Mouse (Mus musculus) CD4-positive helper T cell, adult 2 months (primary cell): ENCODE measurements around the gene Morf4l1.
"Not testable (repeated sequence)": the region's sequence is repeated elsewhere in the genome, so short reads cannot be mapped to it uniquely, and the experiment has no call there.

Experiments used
- DNase-seq: peaks from one replicate; pipeline ENCODE4 v3.0.0-alpha.2; 2012; ENCODE audit warnings: low read depth, missing footprints, low spot score

The Morf4l1 gene

DNA sequence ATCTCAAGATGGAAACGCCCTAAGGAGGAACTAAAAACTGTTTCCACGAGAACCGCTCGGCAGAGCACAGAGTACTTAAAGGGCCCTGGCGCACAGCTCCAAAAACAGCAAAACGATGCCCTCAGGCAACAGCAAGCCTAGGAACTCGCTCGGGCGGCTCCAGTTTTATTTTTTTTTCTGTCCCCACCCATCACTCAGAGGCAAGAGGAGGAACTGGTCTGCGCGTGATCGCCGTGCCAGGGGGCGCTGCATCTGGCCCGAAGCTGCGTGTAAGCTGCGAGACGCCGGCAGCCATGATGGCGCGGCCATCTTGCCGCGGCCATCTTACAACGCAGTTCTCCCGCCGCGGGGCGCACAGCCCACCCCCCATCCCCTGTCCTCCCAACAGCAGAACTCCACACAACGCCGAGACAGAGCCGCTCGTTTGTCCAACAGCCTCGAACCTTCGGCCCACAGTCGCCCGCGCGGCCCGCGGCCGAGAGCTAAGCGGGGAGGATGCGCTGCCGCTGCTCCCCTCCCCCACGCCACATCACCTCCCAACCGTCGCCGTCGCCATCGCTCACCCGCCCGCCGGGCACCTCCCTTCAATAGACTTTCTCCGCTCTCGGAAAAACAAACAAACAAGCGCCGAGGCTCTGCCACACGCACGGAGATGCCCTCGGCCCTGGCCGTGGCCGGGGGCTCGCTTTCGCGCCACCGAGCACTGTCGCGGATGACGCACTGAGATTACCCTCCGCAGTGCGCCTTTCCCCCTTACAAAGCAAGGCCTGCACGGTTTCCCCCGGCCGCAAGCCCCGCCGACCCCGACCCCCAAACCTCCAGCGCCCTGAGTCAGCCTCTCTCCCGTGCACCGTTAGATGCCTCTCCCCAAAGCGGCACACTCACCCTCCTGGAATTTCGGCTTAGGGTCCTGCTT lies 665 bp downstream of the Morf4l1 start:
- peak; percentile 96 for DNase-seq

DNA sequence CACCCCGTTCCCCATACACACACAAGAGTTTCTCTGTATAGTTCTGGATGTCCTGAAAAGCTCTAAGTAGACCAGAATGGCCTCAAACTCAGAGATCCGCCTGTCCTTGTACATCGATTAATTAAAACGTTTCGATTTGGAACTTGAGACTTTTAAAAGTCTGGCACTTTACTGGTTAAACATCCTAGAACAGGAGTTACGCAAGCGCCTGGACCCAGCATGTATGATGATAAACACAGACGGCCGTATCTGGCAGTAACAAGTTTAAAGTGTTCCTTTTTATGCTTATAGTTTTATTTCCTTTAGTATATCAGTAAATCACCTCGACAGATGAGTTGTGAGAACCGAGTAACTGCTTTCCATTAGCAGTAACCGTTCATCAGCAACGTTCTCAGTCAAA lies 1.4 kb downstream of the Morf4l1 start:
- DNase-seq, result no peak

GRCm38 (mm10) chr9:90109386-90109785 lies 5.2 kb downstream of the Morf4l1 start:
- peak; percentile 45 for DNase-seq

- no peak for DNase-seq
Measured at GRCm38 (mm10) chr9:90108272-90108671, 6.3 kb downstream of the Morf4l1 start.

GRCm38 (mm10) chr9:90106915-90107314 lies 7.7 kb downstream of the Morf4l1 start:
- DNase-seq, result no peak

DNA sequence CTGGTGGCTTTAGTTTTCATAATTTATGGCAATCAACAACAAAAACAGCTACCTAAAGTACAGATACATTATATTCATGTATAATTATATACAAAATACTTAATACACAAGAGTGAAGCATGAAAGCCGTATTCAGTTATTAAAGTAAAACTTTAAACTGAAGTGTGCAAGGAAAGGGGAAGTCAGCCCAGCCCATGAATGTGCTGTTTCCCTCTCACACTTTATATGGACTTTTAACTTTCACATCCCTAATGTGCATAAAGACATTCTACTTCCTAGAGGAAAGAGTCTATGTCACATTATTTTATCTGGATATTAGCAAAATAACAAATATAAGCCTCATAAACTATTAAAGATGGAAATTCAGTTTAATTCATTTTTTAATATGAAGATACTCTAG lies 9.1 kb downstream of the Morf4l1 start:
- DNase-seq, result no peak

GRCm38 (mm10) chr9:90100760-90101159 lies 13.8 kb downstream of the Morf4l1 start:
- DNase-seq, result no peak

DNA sequence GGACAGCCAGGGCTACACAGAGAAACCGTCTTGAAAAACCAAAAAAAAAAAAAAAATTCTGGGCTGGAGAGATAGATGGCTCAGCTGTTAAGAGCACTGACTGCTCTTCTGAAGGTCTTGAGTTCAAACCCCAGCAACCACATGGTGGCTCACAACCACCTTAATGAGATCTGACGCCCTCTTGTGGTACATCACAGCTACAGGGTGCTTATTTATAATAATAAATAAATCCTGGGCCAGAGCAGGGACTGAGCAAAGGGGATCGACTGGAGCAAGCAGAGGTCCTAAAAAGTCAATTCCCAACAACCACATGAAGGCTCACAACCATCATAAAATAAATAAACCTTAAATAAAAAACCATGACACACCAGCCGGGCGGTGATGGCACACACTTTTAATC lies 15.6 kb downstream of the Morf4l1 start:
- DNase-seq, result peak; percentile 44

DNA sequence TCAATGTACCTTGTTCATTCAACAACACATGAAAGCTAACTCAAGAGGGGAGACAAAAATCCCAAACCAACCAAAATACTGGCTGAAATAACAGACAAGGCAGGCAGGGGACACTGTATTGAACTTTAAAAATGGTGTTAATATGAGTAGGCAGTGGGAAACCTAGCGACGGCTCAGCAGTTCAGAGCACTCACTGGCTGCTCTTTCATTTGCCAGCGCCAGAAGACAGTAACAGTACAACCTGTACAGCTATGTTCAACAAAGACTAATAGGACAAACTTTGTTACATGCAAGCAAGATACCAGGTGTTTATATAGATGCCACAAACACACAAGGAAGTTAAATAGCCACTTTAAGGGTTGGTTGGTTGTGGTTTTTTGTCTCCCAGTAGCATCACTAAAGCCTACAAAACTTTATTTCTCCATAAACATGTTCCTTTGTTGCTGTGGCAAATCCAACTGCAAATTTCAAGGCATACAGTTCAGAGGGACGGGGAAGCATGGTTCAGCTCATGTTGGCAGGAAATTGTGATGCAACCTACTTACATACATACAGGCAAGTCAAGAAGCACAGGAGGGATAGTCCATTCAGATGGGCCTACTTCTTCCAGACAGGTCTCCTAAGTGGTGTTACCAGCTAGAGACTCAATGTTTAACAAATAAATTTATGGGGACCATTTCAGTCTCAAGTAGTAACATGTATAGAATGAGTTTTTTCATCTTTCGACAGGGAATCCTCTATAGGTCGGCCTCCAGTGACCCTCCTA lies 25.1 kb downstream of the Morf4l1 start:
- DNase-seq, result no peak

DNA sequence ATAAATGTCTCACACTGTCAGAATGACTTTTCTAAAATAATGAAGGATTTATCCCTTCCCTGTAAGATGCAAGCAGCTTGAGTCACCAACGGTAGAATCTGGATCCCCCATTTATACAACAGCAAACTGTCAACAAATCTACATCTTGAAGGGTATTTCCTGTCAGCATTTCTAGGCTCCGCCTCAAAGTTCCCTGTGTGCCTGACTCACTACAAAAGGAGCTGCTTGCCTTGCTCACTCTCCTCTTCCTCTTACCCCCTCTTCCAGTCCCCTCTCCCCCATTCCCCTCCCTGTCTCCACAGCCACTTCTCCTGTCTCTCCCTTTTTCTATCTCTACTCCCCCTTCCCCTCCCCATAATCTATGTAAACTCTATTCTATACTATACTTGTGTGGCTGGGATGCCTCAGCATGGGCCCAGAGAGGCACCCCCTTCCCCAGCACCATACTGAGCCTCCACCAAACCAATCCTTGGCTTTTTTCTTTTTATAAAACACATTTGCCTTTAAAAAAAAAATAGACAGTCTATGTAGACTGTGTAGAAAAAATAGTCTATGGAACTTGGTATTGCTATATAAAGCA lies 26.6 kb downstream of the Morf4l1 start:
- no peak for DNase-seq

GRCm38 (mm10) chr9:90084766-90085468 lies 29.7 kb downstream of the Morf4l1 start:
- DNase-seq, result no peak

DNA sequence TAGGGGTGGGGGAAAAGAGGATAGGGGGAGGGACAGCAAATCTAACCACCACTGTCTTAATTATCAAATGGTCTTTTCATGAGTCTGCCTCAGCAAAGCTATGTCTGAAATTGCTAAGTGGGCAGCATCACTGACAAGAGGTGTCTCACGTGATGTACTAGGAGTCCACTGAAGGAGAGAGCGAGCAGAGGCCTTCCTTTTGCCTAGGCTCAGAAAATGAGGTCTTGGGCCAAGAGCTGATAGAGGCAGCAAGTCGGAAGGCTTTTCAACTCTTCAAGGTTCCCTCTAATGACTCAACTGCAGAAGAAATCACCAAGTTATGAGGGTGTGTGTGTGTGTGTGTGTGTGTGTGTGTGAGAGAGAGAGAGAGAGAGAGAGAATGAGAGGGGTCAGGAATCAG lies 30.4 kb downstream of the Morf4l1 start:
- no peak for DNase-seq

DNA sequence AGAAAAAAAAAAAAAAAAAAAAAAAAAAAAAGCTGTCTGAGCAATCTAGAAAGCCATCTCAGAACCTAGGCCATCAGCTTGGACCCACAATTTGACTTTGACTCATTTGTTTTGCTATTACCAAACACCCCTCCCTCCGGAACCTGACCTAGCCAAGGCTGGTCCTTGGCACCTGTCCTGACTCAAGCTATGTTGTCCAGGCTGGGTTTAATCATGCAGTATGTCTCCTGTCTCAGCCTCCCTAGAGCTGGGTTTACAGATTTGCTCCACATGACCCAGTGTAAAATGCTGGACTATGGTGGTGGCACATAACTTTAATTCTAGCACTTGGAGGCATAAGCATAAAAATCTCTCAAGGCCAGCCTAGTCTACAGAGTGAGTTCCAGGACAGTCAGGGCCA lies 31.6 kb downstream of the Morf4l1 start:
- DNase-seq, result no peak

- not testable (repeated sequence) for DNase-seq
Measured at GRCm38 (mm10) chr9:90081961-90082360, 32.6 kb downstream of the Morf4l1 start.

DNA sequence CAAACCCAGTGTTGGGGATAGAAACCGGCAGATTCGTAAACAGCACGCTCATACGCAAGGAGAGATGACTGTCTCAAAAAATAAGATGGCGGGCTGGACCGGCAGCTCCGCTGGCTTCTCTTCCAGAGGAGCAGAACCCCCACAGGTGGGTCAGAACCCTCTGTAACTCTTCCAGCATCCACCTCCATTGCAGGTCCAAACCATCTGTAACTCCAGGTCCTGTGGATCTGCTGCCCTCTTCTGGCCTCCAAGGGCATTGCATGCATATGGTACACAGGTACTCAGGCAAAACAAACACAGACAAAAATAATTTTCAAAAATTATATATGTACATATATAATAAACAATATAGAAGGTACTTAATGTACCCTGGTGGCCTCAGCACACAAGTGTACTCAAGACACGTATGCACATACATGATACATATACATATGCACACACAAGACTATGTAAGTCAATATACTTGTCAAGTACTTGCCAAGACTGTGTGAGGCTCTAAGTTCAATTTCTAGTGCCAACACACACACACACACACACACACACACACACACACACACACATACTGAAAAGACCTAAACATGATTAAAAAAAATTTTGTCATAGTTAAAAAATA lies 37.6 kb downstream of the Morf4l1 start:
- DNase-seq, result peak; percentile 36

- DNase-seq, result no peak
Measured at GRCm38 (mm10) chr9:90076131-90076530, 38.4 kb downstream of the Morf4l1 start.

- DNase-seq, result no peak
Measured at GRCm38 (mm10) chr9:90075336-90075735, 39.2 kb downstream of the Morf4l1 start.

DNA sequence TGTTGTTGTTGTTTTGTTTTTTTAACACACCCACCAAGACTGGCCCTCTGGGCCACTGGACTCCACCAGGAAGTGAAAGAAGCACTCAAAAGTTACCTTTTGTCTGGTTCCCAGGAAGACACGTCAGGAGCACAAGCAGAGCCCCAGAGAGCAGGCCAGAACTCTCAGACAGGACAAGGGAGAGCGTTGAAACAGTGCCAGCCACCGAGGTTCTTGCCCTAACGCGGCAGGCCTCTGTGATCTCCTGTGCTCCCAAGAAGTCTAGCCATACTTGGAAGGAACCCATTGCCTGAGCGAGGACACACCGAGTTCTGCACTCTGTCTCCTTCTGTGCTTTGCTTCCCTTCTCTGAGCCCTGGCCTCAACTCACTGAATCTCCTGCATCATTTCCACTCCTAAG lies 44.4 kb downstream of the Morf4l1 start:
- no peak for DNase-seq

DNA sequence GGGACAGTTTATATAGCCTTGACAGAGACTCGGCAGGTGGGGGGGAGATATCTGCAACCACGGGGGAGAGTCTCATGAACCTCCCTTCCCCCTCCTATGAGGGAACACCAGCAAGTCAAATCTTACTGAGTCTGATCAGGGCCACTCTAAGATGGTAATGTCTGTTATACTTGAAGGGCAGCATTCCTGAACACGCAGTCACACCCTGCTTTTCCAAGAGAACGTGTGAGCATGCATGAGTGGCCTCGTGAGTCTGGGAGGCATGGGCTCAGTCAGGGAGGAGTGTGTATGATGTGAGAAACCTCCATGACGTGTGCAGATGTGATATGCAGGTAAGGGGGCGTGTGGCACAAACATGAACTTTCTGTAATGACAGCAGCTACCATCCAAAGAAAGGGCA lies 45.1 kb downstream of the Morf4l1 start:
- DNase-seq, result no peak

DNA sequence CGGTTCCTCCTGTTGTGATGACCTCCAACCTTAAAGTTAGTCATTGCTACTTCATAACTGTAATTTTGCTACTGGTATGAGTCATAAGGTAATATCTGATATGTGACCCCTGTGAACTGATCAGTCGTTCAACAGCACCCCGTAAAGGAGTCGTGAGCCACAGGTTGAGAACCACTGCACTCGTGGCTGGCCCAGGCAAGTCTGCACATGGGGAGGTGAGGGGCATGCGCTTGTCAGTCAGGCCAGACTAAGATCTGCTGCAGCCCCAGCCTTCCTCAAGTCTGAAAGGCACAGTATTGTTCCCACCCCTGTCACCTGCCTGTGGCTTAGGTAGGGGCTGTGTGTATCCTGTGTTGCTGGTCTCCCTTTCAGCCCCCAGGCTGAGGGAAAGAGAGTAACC lies 45.8 kb downstream of the Morf4l1 start:
- DNase-seq, result no peak

GRCm38 (mm10) chr9:90067341-90067740 lies 47.2 kb downstream of the Morf4l1 start:
- DNase-seq, result no peak
